Mouse (Mus musculus): ENCODE measurements around the gene Cox7a1. TPM values are rescaled to one million over a fixed set of nuclear protein-coding genes. Genes with fewer than 3 reads are reported as not detected.

The Cox7a1 gene
- polyA plus RNA-seq, 2 experiments from 2014 or later = 0.90 TPM; not detected in 1

DNA sequence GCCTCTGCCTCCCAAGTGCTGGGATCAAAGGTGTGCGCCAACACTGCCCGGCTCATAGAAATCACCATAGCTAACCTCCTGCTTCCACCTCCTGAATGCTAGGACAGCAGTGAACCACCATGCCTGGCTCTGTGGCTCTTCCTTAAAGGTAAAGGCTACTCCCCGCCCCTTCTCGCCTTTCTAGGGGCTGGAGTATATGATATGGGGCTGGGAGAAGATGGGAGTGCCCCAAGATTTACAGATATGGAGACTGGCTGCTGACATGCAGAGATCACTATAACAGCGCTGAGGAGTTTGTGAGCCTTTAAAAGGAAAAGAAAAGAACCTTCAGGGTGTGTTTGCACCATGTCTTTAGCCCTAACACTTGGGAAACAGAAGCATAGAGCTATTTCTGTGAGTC, 38.3 kb downstream of the Cox7a1 start:
- no peak for ATAC-seq

DNA sequence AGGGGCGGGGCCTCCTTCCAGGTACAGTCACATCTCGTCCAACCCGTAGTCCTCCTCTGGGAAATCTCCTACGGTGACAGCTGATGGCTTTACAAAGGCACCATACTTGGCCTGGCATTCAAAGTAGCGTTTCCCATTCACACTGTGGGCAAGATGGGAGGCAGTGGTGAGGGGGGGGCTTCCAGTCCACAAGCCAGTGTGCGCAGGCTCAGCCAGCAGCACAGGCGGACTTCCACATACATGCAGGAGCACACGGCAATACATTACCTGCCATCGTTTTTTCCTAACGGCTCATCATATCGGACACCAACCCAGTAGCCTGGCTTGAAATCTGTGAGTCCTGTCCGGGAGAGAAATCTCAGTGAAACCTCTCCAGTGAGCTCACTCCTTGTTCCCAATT, 40.3 kb downstream of the Cox7a1 start:
- no peak for ATAC-seq

DNA sequence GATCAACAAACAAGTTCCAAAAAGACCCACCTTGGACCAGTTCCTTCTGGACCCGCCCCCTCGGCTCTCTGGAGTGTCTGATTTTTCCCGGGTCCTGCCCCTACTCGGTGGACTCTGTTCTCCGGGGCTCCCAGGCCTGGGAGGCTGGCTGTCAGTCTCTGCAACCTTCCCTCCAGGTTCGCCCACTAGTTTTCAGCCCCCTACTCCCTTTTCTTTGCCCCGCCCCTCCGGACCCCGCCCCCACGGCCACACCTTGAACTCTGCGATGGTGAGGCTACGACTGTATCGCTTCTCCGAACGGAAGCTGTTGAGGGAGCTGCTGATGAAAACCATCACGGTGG, 47.4 kb downstream of the Cox7a1 start:
- no peak for ATAC-seq

DNA sequence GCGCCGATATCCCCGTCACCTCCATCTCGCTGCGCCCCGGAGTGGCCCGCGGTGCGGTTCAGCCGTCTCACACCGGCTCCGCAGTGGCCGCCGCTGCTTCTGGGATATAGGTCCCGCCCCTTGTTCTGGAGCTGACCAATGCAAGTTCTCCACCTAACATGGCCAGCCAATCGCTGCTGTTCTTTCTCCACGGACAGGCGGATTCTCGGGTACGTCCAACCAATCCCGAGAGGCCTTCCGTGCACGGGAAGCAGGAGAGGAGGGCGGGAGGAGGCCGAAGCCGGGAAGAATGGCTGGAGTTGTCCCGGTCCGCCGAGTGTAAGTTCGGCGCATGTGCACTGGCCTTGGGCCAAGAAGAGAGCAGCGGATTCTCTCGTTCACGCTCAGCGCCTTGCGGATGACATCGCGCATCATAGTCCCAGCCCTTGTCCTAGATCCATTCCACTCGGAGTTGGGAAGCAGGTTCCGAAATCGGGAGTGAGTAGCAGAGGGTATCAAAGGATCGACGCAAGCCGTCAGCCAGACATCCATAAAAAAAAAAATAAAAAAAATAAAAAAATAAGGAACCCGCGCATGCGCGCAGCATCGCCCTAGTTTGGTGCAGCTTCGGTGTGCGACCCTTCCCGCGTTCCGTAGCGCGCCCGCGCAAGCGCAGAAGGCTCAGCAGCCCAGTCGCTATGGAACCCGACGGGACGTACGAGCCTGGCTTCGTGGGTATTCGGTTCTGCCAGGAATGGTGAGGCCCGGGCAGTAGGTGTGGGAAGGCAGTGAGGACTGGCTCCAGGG, 47.9 kb downstream of the Cox7a1 start, which contains the start of the genes Polr2i and Tbcb:
Polr2i (plus strand) TSS at position 280 of the 786 bp plus-strand sequence.
Tbcb (minus strand) TSS at position 604 of the 786 bp plus-strand sequence.
- ATAC-seq = peak; percentile 96

DNA sequence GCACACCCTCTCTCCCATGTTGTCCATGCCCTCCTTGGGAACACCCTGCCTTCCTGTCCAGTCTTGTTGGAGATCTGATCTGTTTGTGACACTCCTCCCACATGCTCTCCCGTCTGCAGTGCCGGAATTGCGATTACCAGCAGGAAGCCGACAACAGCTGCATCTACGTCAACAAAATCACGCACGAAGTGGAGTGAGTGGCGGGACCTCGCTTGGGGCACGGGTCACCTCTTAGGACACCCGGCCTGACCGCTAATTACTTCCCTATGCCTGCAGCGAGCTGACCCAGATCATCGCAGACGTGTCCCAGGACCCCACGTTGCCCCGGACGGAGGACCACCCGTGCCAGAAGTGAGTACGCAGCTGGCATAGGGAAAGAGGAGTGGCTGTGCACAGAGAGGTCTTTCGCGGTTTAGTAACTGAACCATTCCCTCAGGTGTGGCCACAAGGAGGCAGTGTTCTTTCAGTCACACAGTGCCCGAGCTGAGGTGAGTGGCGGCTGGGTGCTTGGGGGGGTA, 48.7 kb downstream of the Cox7a1 start:
- ATAC-seq = no peak

DNA sequence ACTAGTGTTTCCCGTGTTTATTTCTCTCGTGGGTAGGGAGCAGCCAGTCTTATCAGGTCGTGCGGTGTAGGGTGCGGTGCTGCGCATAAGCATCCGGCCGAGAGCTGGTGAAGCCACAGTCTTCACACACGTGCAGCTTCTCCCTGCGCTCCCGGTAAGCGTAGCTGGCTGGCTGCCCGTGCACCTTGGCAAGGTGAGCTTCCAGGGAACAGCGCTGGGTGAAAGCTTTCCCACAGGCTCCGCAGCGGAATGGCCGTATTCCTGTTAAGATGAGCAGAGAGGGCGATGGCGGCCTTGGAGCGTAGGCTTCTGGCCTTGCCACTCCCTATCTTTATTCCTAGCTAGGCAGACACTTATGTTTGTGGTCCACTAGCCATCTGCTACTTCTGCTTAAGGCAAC, 49.4 kb downstream of the Cox7a1 start:
- ATAC-seq = no peak

DNA sequence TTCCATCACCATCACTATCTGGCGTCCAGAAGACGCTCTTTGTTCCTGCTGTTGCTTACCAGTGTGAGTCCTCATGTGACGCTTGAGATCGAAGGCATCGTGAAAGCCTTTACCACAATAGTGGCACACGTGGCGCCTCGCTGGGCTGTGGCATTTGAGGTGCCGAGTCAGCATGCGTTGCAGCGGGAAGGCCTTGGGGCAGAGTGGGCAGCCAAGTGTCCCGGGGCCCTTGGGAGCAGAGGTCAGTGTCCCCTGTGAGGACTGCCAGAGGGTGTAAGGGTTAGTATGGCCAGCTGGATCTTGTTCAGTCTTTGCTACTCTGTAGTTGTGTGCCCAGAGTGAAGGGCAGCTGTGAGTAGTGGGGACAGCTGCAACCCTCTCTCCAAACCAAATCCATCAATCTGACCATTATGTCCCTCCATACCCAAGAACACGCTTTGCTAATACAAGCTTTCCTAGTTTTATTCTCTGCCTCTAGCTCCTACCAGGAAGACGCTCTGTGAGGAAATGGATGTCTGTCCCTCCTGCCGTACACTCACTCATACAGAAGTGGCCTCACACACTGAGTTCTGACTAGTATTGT, 50.4 kb downstream of the Cox7a1 start:
- ATAC-seq = no peak

DNA sequence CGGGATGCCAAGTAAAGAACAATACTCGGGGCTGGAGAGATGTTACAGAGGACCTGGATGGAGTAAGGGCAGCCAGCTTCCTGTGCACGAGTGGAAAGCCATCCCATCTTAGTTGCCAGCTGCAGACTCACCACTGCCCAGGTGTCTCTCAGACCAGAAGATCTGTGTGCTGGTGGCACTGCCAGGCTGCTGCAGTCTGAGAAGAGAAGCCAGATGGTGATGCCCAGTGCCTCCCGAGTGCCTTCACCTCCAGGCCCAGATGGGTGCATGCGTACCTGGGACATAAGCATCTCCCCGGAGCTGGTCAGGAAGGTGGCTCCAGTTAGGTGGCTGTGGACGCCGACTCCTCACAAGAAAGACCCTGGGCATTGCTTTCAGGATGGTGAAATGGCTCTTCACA, 51.1 kb downstream of the Cox7a1 start:
- ATAC-seq = no peak

DNA sequence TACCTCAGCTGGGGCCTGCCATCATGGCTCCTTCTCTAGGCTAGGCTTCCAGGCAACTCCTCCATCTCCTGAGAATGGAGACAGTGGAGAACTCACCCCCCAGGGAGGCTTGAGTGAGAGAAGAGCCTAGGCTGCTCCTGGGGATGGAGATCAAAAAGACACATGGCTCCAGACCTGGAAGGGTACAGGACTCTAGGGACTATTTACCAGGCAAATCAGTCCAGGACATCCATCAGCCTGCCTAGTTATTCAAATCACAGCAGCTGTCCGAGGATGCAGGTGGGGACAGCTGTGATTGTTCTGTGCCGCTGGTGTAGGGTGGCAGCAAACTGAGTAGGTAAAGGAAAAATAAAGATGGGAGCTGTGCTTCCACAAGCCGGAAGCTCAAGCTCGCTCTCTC, 51.7 kb downstream of the Cox7a1 start, which contains the start of gene Ovol3:
Ovol3 (minus strand) TSS at position 101 of the 400 bp plus-strand sequence.
- ATAC-seq = no peak

Other genes with a start within 250 kb of the Cox7a1 start
- gene Zfp74, start 230.1 kb upstream of the Cox7a1 start, polyA plus RNA-seq (2017; shearing (Covaris generic)) = 1 to 10 TPM; 4.8 to 5.2 TPM
- 1 to 10 TPM; 2.1 to 2.8 TPM for gene Zfp568, start 200.2 kb upstream of the Cox7a1 start, polyA plus RNA-seq (2017; shearing (Covaris generic))
- gene Zfp14, start 132.8 kb upstream of the Cox7a1 start, polyA plus RNA-seq (2017; shearing (Covaris generic)) = 1 to 10 TPM; 5.4 to 7.5 TPM
- 10 to 100 TPM in 1 of 2 experiments, 1 to 10 TPM in 1; 8.6 to 11.9 TPM for gene Zfp82, start 111.2 kb upstream of the Cox7a1 start, polyA plus RNA-seq (2017; shearing (Covaris generic))
- 1 to 10 TPM; 1.5 to 3.6 TPM for gene Gm26920, start 93.7 kb upstream of the Cox7a1 start, polyA plus RNA-seq (2017; shearing (Covaris generic))
- gene Zfp566, start 93.6 kb upstream of the Cox7a1 start, polyA plus RNA-seq (2017; shearing (Covaris generic)) = 10 to 100 TPM; 11.6 to 12.0 TPM
- gene Zfp260, start 89.4 kb upstream of the Cox7a1 start, polyA plus RNA-seq (2017; shearing (Covaris generic)) = 10 to 100 TPM; 74.8 to 96.0 TPM
- gene Zfp382, start 62.2 kb upstream of the Cox7a1 start, polyA plus RNA-seq (2017; shearing (Covaris generic)) = 10 to 100 TPM; 13.2 to 20.3 TPM
- 10 to 100 TPM; 19.5 to 22.3 TPM for gene Zfp146, start 14.4 kb upstream of the Cox7a1 start, polyA plus RNA-seq (2017; shearing (Covaris generic))
- gene Capns1, start 14.7 kb downstream of the Cox7a1 start, polyA plus RNA-seq (2017; shearing (Covaris generic)) = 10 to 100 TPM; 49.8 to 68.7 TPM
- gene Polr2i, start 47.8 kb downstream of the Cox7a1 start, polyA plus RNA-seq (2017; shearing (Covaris generic)) = 10 to 100 TPM; 50.3 to 54.3 TPM
- gene Tbcb, start 48.1 kb downstream of the Cox7a1 start, polyA plus RNA-seq (2017; shearing (Covaris generic)) = 100 to 1,000 TPM in 1 of 2 experiments, 10 to 100 TPM in 1; 96.7 to 104 TPM
- not detected for gene Ovol3, start 51.6 kb downstream of the Cox7a1 start, polyA plus RNA-seq (2017; shearing (Covaris generic))
- gene Thap8, start 96.0 kb downstream of the Cox7a1 start, polyA plus RNA-seq (2017; shearing (Covaris generic)) = 1 to 10 TPM in 1 of 2 experiments, not detected in 1; 1.6 TPM
- gene Wdr62, start 96.3 kb downstream of the Cox7a1 start, polyA plus RNA-seq (2017; shearing (Covaris generic)) = 1 to 10 TPM; 1.9 to 3.2 TPM
- 1 to 10 TPM; 5.5 to 6.5 TPM for gene Clip3, start 107.6 kb downstream of the Cox7a1 start, polyA plus RNA-seq (2017; shearing (Covaris generic))
- 100 to 1,000 TPM; 179 to 205 TPM for gene Alkbh6, start 124.6 kb downstream of the Cox7a1 start, polyA plus RNA-seq (2017; shearing (Covaris generic))
- gene Syne4, start 130.7 kb downstream of the Cox7a1 start, polyA plus RNA-seq (2017; shearing (Covaris generic)) = 10 to 100 TPM in 1 of 2 experiments, 1 to 10 TPM in 1; 9.2 to 16.8 TPM
- gene E130208F15Rik, start 137.6 kb downstream of the Cox7a1 start, polyA plus RNA-seq (2017; shearing (Covaris generic)) = not detected
- 1 to 10 TPM; 2.4 to 5.1 TPM for gene Sdhaf1, start 139.8 kb downstream of the Cox7a1 start, polyA plus RNA-seq (2017; shearing (Covaris generic))
- gene Lrfn3, start 178.6 kb downstream of the Cox7a1 start, polyA plus RNA-seq (2017; shearing (Covaris generic)) = not detected
- 1 to 10 TPM; 6.4 to 7.1 TPM for gene Tyrobp, start 229.6 kb downstream of the Cox7a1 start, polyA plus RNA-seq (2017; shearing (Covaris generic))
- gene Hcst, start 235.7 kb downstream of the Cox7a1 start, polyA plus RNA-seq (2017; shearing (Covaris generic)) = 100 to 1,000 TPM; 356 to 434 TPM
- 10 to 100 TPM; 39.2 to 44.4 TPM for gene Nfkbid, start 237.6 kb downstream of the Cox7a1 start, polyA plus RNA-seq (2017; shearing (Covaris generic))

Data from CD4-positive, CD25-positive, alpha-beta regulatory T cell, adult 4 months (primary cell).